Mouse (Mus musculus) heart, embryonic 13.5 days (tissue): ENCODE results near the gene Timm10. TPM values are rescaled to one million over a fixed set of nuclear protein-coding genes. Genes with fewer than 3 reads are reported as not detected.

ENCODE experiments used
- ATAC-seq: fragments of 200-750 bp; cut with Nextera tagmentation; 2 replicates; pipeline ENCODE4 v1.8.0; 2017; ENCODE audit warnings: moderate TSS enrichment; ENCODE audit not compliant: insufficient number of reproducible peaks, low FRiP score, low TSS enrichment; ENCODE audit errors: extremely low read depth
- H3K27ac ChIP-seq: fragments of 300-500 bp; sonication (generic); replicated peaks from 2 replicates; pipeline ENCODE4 v1.5.1; 2015; ENCODE audit warnings: moderate library complexity, mild to moderate bottlenecking, inconsistent platforms
- H3K27me3 ChIP-seq: fragments of 300-500 bp; sonication (generic); replicated peaks from 2 replicates; pipeline ENCODE4 v1.6.1; 2015; ENCODE audit warnings: mild to moderate bottlenecking, inconsistent platforms
- H3K36me3 ChIP-seq: fragments of 300-500 bp; sonication (generic); 2 replicates; pipeline ENCODE4 v1.6.1; 2015; ENCODE audit warnings: mild to moderate bottlenecking, inconsistent platforms
- H3K4me1 ChIP-seq: fragments of 300-500 bp; sonication (generic); 2 replicates; pipeline ENCODE4 v1.6.1; 2015; ENCODE audit warnings: inconsistent platforms
- H3K4me2 ChIP-seq: fragments of 300-500 bp; sonication (generic); 2 replicates; pipeline ENCODE4 v1.6.1; 2015; ENCODE audit warnings: inconsistent platforms, mild to moderate bottlenecking, moderate library complexity
- H3K4me3 ChIP-seq: fragments of 300-500 bp; sonication (generic); 2 replicates; pipeline ENCODE4 v1.5.1; 2015; ENCODE audit warnings: moderate library complexity, mild to moderate bottlenecking, inconsistent platforms
- H3K9ac ChIP-seq: fragments of 300-500 bp; sonication (generic); 2 replicates; pipeline ENCODE4 v1.6.1; 2015; ENCODE audit warnings: inconsistent platforms, mild to moderate bottlenecking, moderate library complexity
- H3K9me3 ChIP-seq: fragments of 300-500 bp; sonication (generic); 2 replicates; pipeline ENCODE4 v1.6.1; 2016; ENCODE audit warnings: inconsistent platforms
- WGBS: fragments of 180-500 bp; shearing (Covaris S2); methylation state at CpG from one replicate; pipeline ENCODE4 v1.1.7; 2015; ENCODE audit warnings: mixed read lengths; 5-methylcytosine and 5-hydroxymethylcytosine counted together
- polyA plus RNA-seq: library from polyadenylated mRNA; unstranded; fragments of >200 nt; fragmentation: Nextera tagmentation; extraction: Ambion mirVana; gene quantifications from 2 replicates; pipeline ENCODE4 v1.2.1, GENCODE M21; 2015

Timm10 gene
- 72.3 and 89.1 TPM in 2 replicates for polyA plus RNA-seq

GRCm38 (mm10) chr2:84826488-84827282 is at the start of gene Timm10:
Gene Timm10, plus strand, starts transcription at chr2:84826997.
- H3K4me3 ChIP-seq = peak within 1 kb of the TSS; percentile 90

GRCm38 (mm10) chr2:84777706-84778105 is 49.1 kb upstream of the Timm10 start:
- H3K9me3 ChIP-seq = no peaks in the 10 kb centered on the region
- H3K4me1 ChIP-seq = peaks cover 14% of the 10 kb centered on the region
- H3K27ac ChIP-seq = no peak overlapping the region
- no peaks in the 10 kb centered on the region for H3K36me3 ChIP-seq
- H3K4me3 ChIP-seq = no peak overlapping the region
- H3K27me3 ChIP-seq = peaks cover 5% of the 10 kb centered on the region; the same call in 1 of the 2 replicates
- H3K4me2 ChIP-seq = no peak overlapping the region
- 50% methylated on average over 3 of the region's 3 CpGs for WGBS
- no peak overlapping the region for H3K9ac ChIP-seq
- ATAC-seq = no peak

More at GRCm38 (mm10) chr2:84826488-84827282, at the start of gene Timm10:
- peak within 1 kb of the TSS; percentile 83 for H3K27ac ChIP-seq
- H3K36me3 ChIP-seq = peaks cover 25% of the 10 kb centered on the region
- H3K9ac ChIP-seq = peak within 1 kb of the TSS; percentile 92
- peak; percentile 58 for ATAC-seq
- WGBS = under 1% methylated on average over 34 of the region's 34 CpGs
- H3K4me1 ChIP-seq = peaks cover 24% of the 10 kb centered on the region
- H3K27me3 ChIP-seq = no peaks in the 10 kb centered on the region
- peak within 1 kb of the TSS; percentile 96 for H3K4me2 ChIP-seq
- H3K9me3 ChIP-seq = no peaks in the 10 kb centered on the region

GRCm38 (mm10) chr2:84779210-84779609 is 47.6 kb upstream of the Timm10 start:
- H3K4me1 ChIP-seq = peaks cover 28% of the 10 kb centered on the region
- no peak overlapping the region for H3K4me3 ChIP-seq
- H3K27ac ChIP-seq = no peak overlapping the region
- H3K9me3 ChIP-seq = no peaks in the 10 kb centered on the region
- no peak overlapping the region for H3K4me2 ChIP-seq
- 57% methylated on average over 6 of the region's 6 CpGs for WGBS
- no peak for ATAC-seq
- H3K27me3 ChIP-seq = no peaks in the 10 kb centered on the region
- no peaks in the 10 kb centered on the region for H3K36me3 ChIP-seq
- no peak overlapping the region for H3K9ac ChIP-seq

- H3K9ac ChIP-seq = no peak overlapping the region
- H3K27me3 ChIP-seq = no peaks in the 10 kb centered on the region
- H3K27ac ChIP-seq = peak overlapping the region; percentile 69
- H3K4me1 ChIP-seq = peaks cover 35% of the 10 kb centered on the region
- WGBS = 53% methylated on average over 1 of the region's 1 CpGs
- H3K36me3 ChIP-seq = no peaks in the 10 kb centered on the region
- no peak overlapping the region for H3K4me2 ChIP-seq
- ATAC-seq = no peak
- no peaks in the 10 kb centered on the region for H3K9me3 ChIP-seq
- H3K4me3 ChIP-seq = no peak overlapping the region
Observed at GRCm38 (mm10) chr2:84783315-84783714, 43.5 kb upstream of the Timm10 start.

- Histone ChIP-seq H3K36me3 (no peaks in the 10 kb centered on the region), H3K4me3 (no peak overlapping the region), H3K4me2 (no peak overlapping the region), H3K4me1 (peaks cover 36% of the 10 kb centered on the region), H3K27me3 (no peaks in the 10 kb centered on the region), H3K9ac (no peak overlapping the region), H3K27ac (peak overlapping the region; percentile 69), H3K9me3 (no peaks in the 10 kb centered on the region)
- no peak for ATAC-seq
- WGBS = 33% methylated on average over 3 of the region's 3 CpGs
Observed at GRCm38 (mm10) chr2:84783840-84784566, 42.8 kb upstream of the Timm10 start.

- Histone ChIP-seq H3K36me3 (no peaks in the 10 kb centered on the region), H3K4me2 (no peak overlapping the region), H3K4me1 (peaks cover 43% of the 10 kb centered on the region), H3K9ac (no peak overlapping the region), H3K27me3 (no peaks in the 10 kb centered on the region), H3K27ac (no peak overlapping the region), H3K9me3 (no peaks in the 10 kb centered on the region), H3K4me3 (no peak overlapping the region)
- WGBS = 55% methylated on average over 3 of the region's 3 CpGs
- ATAC-seq = no peak
Observed at GRCm38 (mm10) chr2:84788316-84788715, 38.5 kb upstream of the Timm10 start.

GRCm38 (mm10) chr2:84790418-84790817 is 36.4 kb upstream of the Timm10 start:
- peak overlapping the region; percentile 12; the same call in 1 of the 2 replicates for H3K4me2 ChIP-seq

GRCm38 (mm10) chr2:84792516-84792915 is 34.3 kb upstream of the Timm10 start:
- ATAC-seq = no peak
- WGBS = 49% methylated on average over 3 of the region's 3 CpGs
- Histone ChIP-seq H3K9me3 (peaks cover 19% of the 10 kb centered on the region; the same call in 1 of the 2 replicates), H3K27ac (no peak overlapping the region), H3K4me2 (peak overlapping the region; percentile 16; the same call in 1 of the 2 replicates), H3K4me3 (no peak overlapping the region), H3K9ac (no peak overlapping the region), H3K27me3 (no peaks in the 10 kb centered on the region), H3K4me1 (peaks cover 18% of the 10 kb centered on the region), H3K36me3 (no peaks in the 10 kb centered on the region)

More at GRCm38 (mm10) chr2:84790418-84790817, 36.4 kb upstream of the Timm10 start:
- H3K36me3 ChIP-seq = no peaks in the 10 kb centered on the region
- 46% methylated on average over 9 of the region's 9 CpGs for WGBS
- H3K9me3 ChIP-seq = peaks cover 14% of the 10 kb centered on the region; the same call in 1 of the 2 replicates
- peaks cover 22% of the 10 kb centered on the region for H3K4me1 ChIP-seq
- no peak overlapping the region for H3K4me3 ChIP-seq
- H3K27me3 ChIP-seq = no peaks in the 10 kb centered on the region
- no peak overlapping the region for H3K27ac ChIP-seq
- ATAC-seq = no peak
- peak overlapping the region; percentile 19; the same call in 1 of the 2 replicates for H3K9ac ChIP-seq

GRCm38 (mm10) chr2:84793154-84793553 is 33.6 kb upstream of the Timm10 start:
- Histone ChIP-seq H3K27ac (no peak overlapping the region), H3K4me1 (peaks cover 22% of the 10 kb centered on the region), H3K4me2 (no peak overlapping the region), H3K9me3 (peaks cover 19% of the 10 kb centered on the region; the same call in 1 of the 2 replicates), H3K27me3 (no peaks in the 10 kb centered on the region), H3K9ac (no peak overlapping the region), H3K4me3 (no peak overlapping the region), H3K36me3 (no peaks in the 10 kb centered on the region)
- ATAC-seq = no peak
- 88% methylated on average over 3 of the region's 3 CpGs for WGBS

GRCm38 (mm10) chr2:84793871-84794270 is 32.9 kb upstream of the Timm10 start:
- no peak overlapping the region for H3K4me2 ChIP-seq
- WGBS = 72% methylated on average over 3 of the region's 3 CpGs
- peaks cover 18% of the 10 kb centered on the region for H3K4me1 ChIP-seq
- ATAC-seq = no peak
- H3K27me3 ChIP-seq = no peaks in the 10 kb centered on the region
- H3K9me3 ChIP-seq = peaks cover 19% of the 10 kb centered on the region; the same call in 1 of the 2 replicates
- no peak overlapping the region for H3K27ac ChIP-seq
- no peak overlapping the region for H3K9ac ChIP-seq
- H3K4me3 ChIP-seq = no peak overlapping the region
- H3K36me3 ChIP-seq = no peaks in the 10 kb centered on the region

- H3K4me1 ChIP-seq = peaks cover 13% of the 10 kb centered on the region
- peak overlapping the region; percentile 82 for H3K27ac ChIP-seq
- WGBS = 12% methylated on average over 13 of the region's 13 CpGs
- no peak for ATAC-seq
- H3K27me3 ChIP-seq = no peaks in the 10 kb centered on the region
- peaks cover 4% of the 10 kb centered on the region; the same call in 1 of the 2 replicates for H3K36me3 ChIP-seq
- peak overlapping the region; percentile 98 for H3K4me2 ChIP-seq
- peak overlapping the region; percentile 73 for H3K4me3 ChIP-seq
- H3K9me3 ChIP-seq = peaks cover 19% of the 10 kb centered on the region; the same call in 1 of the 2 replicates
- H3K9ac ChIP-seq = peak overlapping the region; percentile 86
Observed at GRCm38 (mm10) chr2:84797833-84798492, 28.8 kb upstream of the Timm10 start.
